In genomic region chr1:38387438-38387837, GRCm38 (mm10) we compare ENCODE assay signal across 24 mouse cellular contexts.
"Had no signal": no experiment of that assay in that cellular context is flagged by ENCODE, and none has a peak within 500 bp of the region (broad histone marks: within the 10 kb centered on the region; RNA-seq: fewer than 3 reads in every experiment).

No protein-coding gene starts in this region.

- H3K36me3 ChIP-seq: heart, embryonic 13.5 days; heart, embryonic 15.5 days; limb, embryonic 15.5 days; liver, embryonic 12.5 days had no signal

- DNase-seq: gastrocnemius, adult 2 months; gastrocnemius, postnatal 10 days; gastrocnemius, postnatal 25 days; heart, adult 11 months; heart, adult 2 months; heart, postnatal 14 days; heart, postnatal 36 days; kidney, adult 18-20 months; kidney, adult 8-10 months; kidney, postnatal 10 days; kidney, postnatal 25 days; kidney, postnatal 4 days; layer of hippocampus, postnatal 36 days; left cerebral cortex, postnatal 4 days had no signal

- H3K9ac ChIP-seq: heart, embryonic 13.5 days; heart, embryonic 15.5 days; hindbrain, embryonic 14.5 days; limb, embryonic 13.5 days; limb, embryonic 15.5 days; liver, embryonic 12.5 days; liver, embryonic 14.5 days had no signal

- H3K9me3 ChIP-seq: heart, embryonic 13.5 days; heart, embryonic 15.5 days; limb, embryonic 13.5 days; limb, embryonic 15.5 days; liver, embryonic 12.5 days had no signal

- H3K27ac ChIP-seq: gastrocnemius, adult 2 months; heart, adult 2 months; heart, embryonic 13.5 days; heart, embryonic 15.5 days; hindbrain, embryonic 14.5 days; layer of hippocampus, adult 2 months; limb, embryonic 13.5 days; limb, embryonic 15.5 days; liver, embryonic 12.5 days; liver, embryonic 14.5 days had no signal

- ATAC-seq: hindbrain, embryonic 16.5 days; liver, embryonic 12.5 days had no signal

- H3K4me2 ChIP-seq: heart, embryonic 11.5 days; heart, embryonic 13.5 days; heart, embryonic 15.5 days; hindbrain, embryonic 14.5 days; limb, embryonic 13.5 days; limb, embryonic 15.5 days; liver, embryonic 12.5 days had no signal

- H3K27me3 ChIP-seq: heart, embryonic 13.5 days; heart, embryonic 15.5 days; limb, embryonic 13.5 days; limb, embryonic 15.5 days; liver, embryonic 12.5 days had no signal

- H3K4me3 ChIP-seq: gastrocnemius, adult 2 months; heart, adult 2 months; heart, embryonic 13.5 days; heart, embryonic 15.5 days; layer of hippocampus, adult 2 months; limb, embryonic 13.5 days; limb, embryonic 15.5 days; liver, embryonic 12.5 days had no signal
